Mouse (Mus musculus) left cerebral cortex, adult 8-10 months (tissue): ENCODE results near the gene Notch2. TPM values are rescaled to one million over a fixed set of nuclear protein-coding genes. Genes with fewer than 3 reads are reported as not detected.
"Not testable (repeated sequence)": the region's sequence is repeated elsewhere in the genome, so short reads cannot be mapped to it uniquely, and the experiment has no call there.

Experiments used
- DNase-seq, 2 experiments: peaks; one replicate each; pipeline ENCODE4 v3.0.0; 2022; ENCODE audit warnings: low spot score in 2 of 2
- total RNA-seq, 4 experiments: library from RNA; stranded (reverse); gene quantifications; 2 replicates each; pipeline ENCODE4 v1.2.4; 2022

Notch2 gene
- total RNA-seq, 4 experiments from 2014 or later, result 16.3 to 17.9 (median 17.1) TPM

- DNase-seq, result no peak
Measured at GRCm38 (mm10) chr3:98028072-98028471, 14.7 kb downstream of the Notch2 start.

- DNase-seq, result no peak
Measured at GRCm38 (mm10) chr3:98028936-98029335, 15.6 kb downstream of the Notch2 start.

DNA sequence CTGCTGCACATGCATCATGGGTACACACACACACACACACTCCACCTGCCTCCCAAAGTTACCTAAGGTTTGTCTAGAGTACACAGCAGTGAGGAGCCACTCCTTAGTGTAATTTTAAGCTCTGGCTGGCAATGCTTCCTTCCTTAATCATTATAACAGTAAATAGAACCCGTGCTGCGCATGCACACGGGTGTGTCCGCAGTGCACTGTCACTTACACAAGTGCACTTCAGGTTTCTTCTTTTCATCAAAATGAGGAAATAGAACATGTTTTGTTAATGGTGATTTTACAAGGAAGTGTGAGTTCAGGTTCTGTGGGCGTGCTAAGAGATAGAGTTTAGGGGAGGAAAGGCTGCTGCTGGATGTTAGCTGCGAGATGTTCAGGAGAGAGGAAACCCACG is 17.8 kb downstream of the Notch2 start:
- no peak for DNase-seq

DNA sequence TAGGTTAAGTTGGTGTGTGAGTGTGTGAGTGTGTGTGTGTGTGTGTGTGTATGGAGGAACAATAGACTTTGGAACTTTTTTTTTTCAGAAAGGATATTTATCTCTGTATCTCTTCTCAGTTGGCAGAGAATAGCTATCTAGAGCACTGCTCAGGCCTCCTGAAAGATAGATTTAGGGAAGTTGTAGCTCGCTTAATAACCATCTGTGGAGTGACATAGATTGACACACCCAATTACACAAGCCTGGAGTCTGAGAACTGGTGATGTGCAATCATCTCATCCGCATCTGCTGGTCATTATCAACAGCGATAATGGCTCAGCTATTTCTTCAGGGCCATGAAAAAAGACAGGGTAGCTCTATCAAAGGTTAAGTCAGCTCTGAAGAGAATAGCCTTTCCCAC is 18.9 kb downstream of the Notch2 start:
- no peak for DNase-seq

GRCm38 (mm10) chr3:98032944-98033343 is 19.6 kb downstream of the Notch2 start:
- DNase-seq, result no peak

GRCm38 (mm10) chr3:98034622-98035593 is 21.6 kb downstream of the Notch2 start:
- DNase-seq, result no peak

- DNase-seq, result no peak
Measured at GRCm38 (mm10) chr3:98036161-98036560, 22.8 kb downstream of the Notch2 start.

DNA sequence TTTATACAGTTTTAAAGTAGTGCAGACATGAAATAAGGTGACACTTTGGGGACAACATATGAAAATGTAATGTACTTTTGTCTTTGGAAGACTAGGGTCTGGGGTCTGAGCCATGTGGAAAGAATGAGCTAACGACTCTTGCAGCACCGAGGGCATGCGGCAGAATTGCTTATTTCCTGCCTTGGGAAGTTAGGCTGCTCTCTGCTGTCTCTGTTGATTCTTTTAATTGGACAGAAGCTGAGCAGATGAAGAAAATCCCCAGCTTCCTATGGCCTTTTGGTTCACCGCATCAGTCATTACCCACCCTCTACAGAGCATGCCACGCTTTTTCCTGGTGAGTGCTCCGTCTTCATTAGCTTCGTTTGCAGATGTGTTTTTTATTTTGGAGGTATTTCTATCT is 23.8 kb downstream of the Notch2 start:
- no peak for DNase-seq

DNA sequence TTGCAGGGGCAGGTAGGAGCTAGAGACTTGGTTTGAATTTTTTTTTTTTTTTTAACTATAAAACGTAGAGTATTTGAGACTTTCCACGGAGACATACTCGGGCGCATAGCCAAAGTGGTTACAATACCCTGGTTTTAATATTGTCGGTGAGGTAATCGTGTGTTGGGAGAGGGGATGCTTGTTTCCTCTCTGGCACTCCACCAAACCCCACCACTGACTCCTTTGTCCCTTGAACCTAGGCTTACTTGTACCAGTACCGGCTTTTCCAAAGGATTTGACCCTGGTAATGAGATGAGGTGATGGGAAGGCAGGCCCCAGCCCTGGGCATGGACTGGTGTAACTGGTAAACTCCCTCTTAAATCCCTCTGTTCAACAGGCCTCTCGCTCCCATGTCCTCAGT is 25.3 kb downstream of the Notch2 start:
- no peak for DNase-seq

DNA sequence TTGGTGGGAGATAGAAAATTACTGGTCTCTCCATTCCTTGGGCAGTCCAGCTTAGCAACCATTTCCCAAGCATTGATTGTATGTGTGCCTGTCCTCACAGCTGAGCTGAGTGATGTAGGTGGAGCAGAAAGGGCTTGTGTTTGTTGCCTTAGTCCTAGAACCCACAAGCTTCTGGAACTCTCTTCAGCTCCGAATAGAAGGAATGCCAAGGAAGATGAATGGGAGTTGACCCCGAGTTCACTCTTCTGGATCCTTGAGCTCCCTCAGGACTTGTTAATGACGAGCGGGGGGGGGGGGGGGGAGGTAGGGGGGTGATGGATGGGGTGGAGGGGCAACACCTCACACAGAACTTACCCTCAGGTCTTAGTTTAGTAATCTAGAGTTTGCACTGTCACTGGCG is 25.9 kb downstream of the Notch2 start:
- DNase-seq, result no peak

DNA sequence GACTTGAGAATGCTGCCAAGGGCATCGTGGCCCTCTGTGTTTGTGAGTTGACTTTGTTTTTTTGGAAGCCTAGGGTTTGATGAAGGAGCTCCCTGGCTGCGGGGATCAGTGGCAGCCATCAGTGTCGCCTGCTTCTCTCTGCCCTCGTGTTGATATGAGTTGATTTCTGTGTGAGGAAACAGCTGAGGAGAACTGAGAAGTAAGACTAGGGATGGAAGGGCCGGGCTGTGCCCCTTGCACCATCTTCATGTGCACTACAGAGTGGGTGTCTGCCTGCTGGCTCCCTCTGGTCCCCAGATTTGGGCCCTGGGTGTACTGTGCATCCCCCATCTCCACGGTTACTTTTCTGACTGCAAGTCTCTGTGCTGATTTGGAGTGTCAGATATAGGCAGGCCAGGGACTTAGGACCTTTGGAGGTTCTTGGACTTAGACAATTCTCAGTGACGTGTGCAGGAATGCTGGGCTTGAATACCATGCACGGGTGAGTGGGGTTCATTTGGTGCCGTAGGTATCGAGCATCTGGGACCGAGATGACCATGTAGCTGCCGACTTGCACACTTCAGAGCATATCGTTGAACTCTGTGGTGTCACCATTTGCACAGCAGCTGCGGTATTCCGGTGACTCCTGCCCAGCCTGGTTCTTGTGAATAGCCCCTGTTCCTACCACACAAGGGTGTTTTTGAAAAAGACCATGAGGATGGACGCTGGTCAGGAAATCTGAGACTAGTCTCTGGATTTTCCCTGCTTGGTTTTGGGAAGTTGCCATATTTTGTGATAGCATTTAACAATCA is 26.5 kb downstream of the Notch2 start:
- DNase-seq, result no peak

DNA sequence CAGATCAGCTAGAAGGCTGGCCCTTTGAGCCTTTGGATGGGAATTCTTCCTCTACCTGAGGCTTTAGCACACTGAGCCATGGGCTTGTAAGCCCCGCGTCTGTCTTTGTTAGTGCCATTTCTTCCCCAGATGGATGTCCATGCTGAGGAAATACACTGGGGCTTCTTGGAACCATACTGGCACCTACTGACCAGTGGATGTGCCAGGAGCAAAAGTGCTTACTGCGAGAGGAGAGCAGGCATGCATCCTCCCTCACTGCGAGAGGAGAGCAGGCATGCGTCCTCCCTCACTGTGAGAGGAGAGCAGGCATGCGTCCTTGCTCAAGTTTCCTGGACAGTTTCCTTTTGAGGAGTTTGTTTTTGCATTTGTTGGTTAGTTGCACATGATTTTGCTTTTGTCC is 27.5 kb downstream of the Notch2 start:
- no peak for DNase-seq

- DNase-seq, result no peak
Measured at GRCm38 (mm10) chr3:98042301-98042700, 29.0 kb downstream of the Notch2 start.

DNA sequence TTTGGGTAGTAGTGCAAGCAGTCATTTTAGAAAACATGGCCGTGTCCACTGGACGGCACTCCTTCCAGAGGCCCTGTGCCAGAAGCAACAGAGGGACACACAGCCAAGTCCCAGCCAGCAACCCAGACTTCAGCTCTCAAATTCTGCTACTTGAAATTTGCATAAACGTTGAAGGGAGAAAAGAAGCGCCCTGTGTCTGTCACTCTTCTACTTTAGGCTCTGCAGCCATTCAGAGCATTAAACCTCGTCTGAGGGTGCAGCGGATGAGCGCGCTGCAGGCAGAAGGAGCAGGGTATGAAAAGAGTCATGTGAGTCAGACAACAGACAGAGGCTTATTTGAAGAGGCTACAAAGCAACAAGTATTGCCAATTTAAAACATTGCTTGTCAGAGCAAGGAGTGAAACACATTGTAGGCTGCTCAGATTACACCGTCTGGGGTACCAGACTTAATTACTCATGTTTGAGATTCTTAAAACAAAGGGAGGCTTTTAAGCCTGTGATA is 29.7 kb downstream of the Notch2 start:
- DNase-seq, result peak in 1 of 2 experiments; percentile 14

- no peak for DNase-seq
Measured at GRCm38 (mm10) chr3:98043669-98044068, 30.3 kb downstream of the Notch2 start.

GRCm38 (mm10) chr3:98044768-98045368 is 31.5 kb downstream of the Notch2 start:
- no peak for DNase-seq

DNA sequence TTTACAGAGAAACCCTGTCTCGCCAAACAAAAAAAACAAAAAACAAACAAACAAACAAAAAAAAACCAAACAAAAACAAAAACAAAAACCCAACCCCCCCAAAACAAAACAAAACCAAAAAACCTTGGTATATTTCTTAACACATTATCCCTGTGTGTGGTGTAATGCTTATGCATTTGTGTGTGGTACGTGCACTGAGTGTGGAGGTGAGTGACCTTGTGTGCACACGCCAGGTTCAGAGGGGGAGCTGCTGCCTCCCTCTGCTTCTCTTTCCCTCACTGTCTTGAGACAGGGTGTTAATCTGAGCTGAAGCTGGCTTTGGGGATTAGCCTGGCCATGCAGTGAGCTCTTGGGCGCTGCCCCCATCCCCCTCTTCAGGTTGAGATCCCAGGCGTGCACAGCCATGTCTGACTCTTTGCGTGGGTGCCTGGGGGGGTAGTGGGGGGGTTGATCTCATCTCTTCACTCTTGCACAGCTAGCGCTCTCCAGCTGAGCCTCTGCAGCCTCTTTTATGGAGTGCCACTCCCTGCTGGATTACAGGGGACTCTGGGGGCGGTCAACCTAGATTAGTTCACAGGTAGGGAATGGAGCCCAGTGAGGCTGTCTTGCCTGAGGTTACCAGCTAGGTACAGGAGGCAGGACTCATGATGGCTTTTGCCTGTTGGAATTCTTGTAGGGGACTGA is 32.3 kb downstream of the Notch2 start:
- DNase-seq, result no peak

DNA sequence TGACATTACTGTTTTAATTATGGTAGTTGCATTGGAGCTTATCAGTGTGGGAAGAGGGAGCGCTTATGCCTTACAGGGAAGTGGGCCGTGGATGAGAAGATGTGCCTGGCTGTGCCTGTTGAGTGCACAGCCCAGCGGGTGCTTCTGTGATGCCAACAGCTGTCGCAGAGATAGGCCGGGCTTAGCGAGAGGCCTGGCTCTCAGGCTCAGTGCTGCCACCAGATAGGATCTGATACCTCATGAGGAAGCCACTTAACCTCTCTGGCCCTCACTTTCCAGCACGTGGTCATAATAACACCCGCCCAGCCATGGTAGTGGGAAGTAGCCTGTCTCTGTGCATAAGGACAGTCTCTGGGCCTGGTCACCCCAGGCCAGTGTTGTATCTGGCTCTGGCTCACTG is 33.0 kb downstream of the Notch2 start:
- DNase-seq, result no peak

- no peak for DNase-seq
Measured at GRCm38 (mm10) chr3:98049671-98050070, 36.3 kb downstream of the Notch2 start.

DNA sequence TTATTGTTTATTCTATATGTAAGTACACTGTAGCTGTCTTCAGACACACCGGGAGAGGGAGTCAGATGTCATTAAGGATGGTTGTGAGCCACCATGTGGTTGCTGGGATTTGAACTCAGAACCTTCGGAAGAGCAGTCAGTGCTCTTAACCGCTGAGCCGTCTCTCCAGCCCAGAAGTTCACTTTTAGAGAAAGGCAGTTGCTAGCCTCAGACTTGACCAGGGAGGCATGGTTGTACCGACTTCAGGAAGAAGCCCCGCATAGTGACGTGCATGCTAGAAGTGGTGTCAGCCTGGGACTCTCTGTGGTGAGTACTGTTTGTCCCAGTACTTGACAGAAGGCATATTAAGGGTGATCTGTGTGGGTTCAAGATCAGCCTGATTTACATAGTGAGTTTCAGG is 36.8 kb downstream of the Notch2 start:
- not testable (repeated sequence) for DNase-seq
